Mouse (Mus musculus) macrophage (primary cell): ENCODE results near the gene Ppp2r2d. TPM values are rescaled to one million over a fixed set of nuclear protein-coding genes. Genes with fewer than 3 reads are reported as not detected.

ENCODE experiments used
- H3K27ac ChIP-seq: fragments of 350-480 bp; formaldehyde crosslinking; 2 replicates; pipeline ENCODE4 v1.9.0; 2021
- H3K36me3 ChIP-seq: fragments of 350-480 bp; formaldehyde crosslinking; 2 replicates; pipeline ENCODE4 v1.9.0; 2021; ENCODE audit errors: inconsistent target
- H3K4me3 ChIP-seq: fragments of 350-480 bp; formaldehyde crosslinking; 2 replicates; pipeline ENCODE4 v1.9.0; 2021; ENCODE audit errors: inconsistent target
- H3K79me2 ChIP-seq: fragments of 350-480 bp; formaldehyde crosslinking; 2 replicates; pipeline ENCODE4 v1.9.0; 2021; ENCODE audit errors: inconsistent target
- WGBS: methylation state at CpG from one replicate; pipeline ENCODE4 v1.1.7; 2026; ENCODE audit warnings: inconsistent platforms; ENCODE audit not compliant: missing documents; 5-methylcytosine and 5-hydroxymethylcytosine counted together
- polyA plus RNA-seq: library from polyadenylated mRNA; stranded (reverse); fragments of 250-400 nt; gene quantifications from 3 replicates; pipeline ENCODE4 v1.2.4, GENCODE M21; 2018; ENCODE audit warnings: inconsistent platforms

Gene Ppp2r2d
- polyA plus RNA-seq, 1 experiment from 2014 or later, result 36.7 TPM

GRCm38 (mm10) chr7:138846502-138846991, 668 bp downstream of the Ppp2r2d start:
- H3K36me3 ChIP-seq, result no peaks in the 10 kb centered on the region
- 0% methylated on average over 59 of the region's 61 CpGs for WGBS
- H3K79me2 ChIP-seq, result peaks cover 68% of the 10 kb centered on the region
- H3K27ac ChIP-seq, result no peak overlapping the region
- H3K4me3 ChIP-seq, result peak overlapping the region; percentile 61

- Histone ChIP-seq H3K79me2 (peaks cover 77% of the 10 kb centered on the region), H3K27ac (no peak overlapping the region), H3K36me3 (no peaks in the 10 kb centered on the region), H3K4me3 (peak overlapping the region; percentile 61)
- 52% methylated on average over 13 of the region's 13 CpGs for WGBS
Measured at GRCm38 (mm10) chr7:138847316-138848027, 1.6 kb downstream of the Ppp2r2d start.

GRCm38 (mm10) chr7:138848028-138848920, 2.4 kb downstream of the Ppp2r2d start:
- Histone ChIP-seq H3K79me2 (peaks cover 85% of the 10 kb centered on the region), H3K27ac (no peak overlapping the region), H3K4me3 (no peak overlapping the region), H3K36me3 (no peaks in the 10 kb centered on the region)
- WGBS, result 84% methylated on average over 7 of the region's 7 CpGs

GRCm38 (mm10) chr7:138850083-138850482, 4.2 kb downstream of the Ppp2r2d start:
- Histone ChIP-seq H3K79me2 (peaks cover 86% of the 10 kb centered on the region), H3K36me3 (no peaks in the 10 kb centered on the region), H3K27ac (no peak overlapping the region), H3K4me3 (no peak overlapping the region)

- Histone ChIP-seq H3K79me2 (peaks cover 100% of the 10 kb centered on the region), H3K4me3 (no peak overlapping the region), H3K36me3 (no peaks in the 10 kb centered on the region; the same call in 1 of the 2 replicates), H3K27ac (no peak overlapping the region)
- 93% methylated on average over 4 of the region's 4 CpGs for WGBS
Measured at GRCm38 (mm10) chr7:138853417-138854031, 7.6 kb downstream of the Ppp2r2d start.

GRCm38 (mm10) chr7:138854201-138854600, 8.3 kb downstream of the Ppp2r2d start:
- WGBS, result 100% methylated on average over 2 of the region's 2 CpGs
- Histone ChIP-seq H3K36me3 (no peaks in the 10 kb centered on the region; the same call in 1 of the 2 replicates), H3K79me2 (peaks cover 100% of the 10 kb centered on the region), H3K27ac (no peak overlapping the region), H3K4me3 (no peak overlapping the region)

- no peak overlapping the region for H3K4me3 ChIP-seq
- no peaks in the 10 kb centered on the region; the same call in 1 of the 2 replicates for H3K36me3 ChIP-seq
- peaks cover 100% of the 10 kb centered on the region for H3K79me2 ChIP-seq
- 94% methylated on average over 2 of the region's 2 CpGs for WGBS
- H3K27ac ChIP-seq, result no peak overlapping the region
Measured at GRCm38 (mm10) chr7:138856670-138857069, 10.8 kb downstream of the Ppp2r2d start.

GRCm38 (mm10) chr7:138863950-138864572, 18.2 kb downstream of the Ppp2r2d start:
- H3K36me3 ChIP-seq, result peaks cover 9% of the 10 kb centered on the region
- H3K79me2 ChIP-seq, result peaks cover 87% of the 10 kb centered on the region
- H3K27ac ChIP-seq, result no peak overlapping the region
- 97% methylated on average over 3 of the region's 3 CpGs for WGBS
- no peak overlapping the region for H3K4me3 ChIP-seq

- no peak overlapping the region for H3K4me3 ChIP-seq
- peaks cover 80% of the 10 kb centered on the region for H3K79me2 ChIP-seq
- 100% methylated on average over 1 of the region's 1 CpGs for WGBS
- H3K36me3 ChIP-seq, result peaks cover 13% of the 10 kb centered on the region
- no peak overlapping the region for H3K27ac ChIP-seq
Measured at GRCm38 (mm10) chr7:138864776-138865175, 18.9 kb downstream of the Ppp2r2d start.

GRCm38 (mm10) chr7:138867286-138867685, 21.4 kb downstream of the Ppp2r2d start:
- WGBS, result 89% methylated on average over 6 of the region's 6 CpGs

GRCm38 (mm10) chr7:138868316-138868715, 22.4 kb downstream of the Ppp2r2d start:
- peaks cover 27% of the 10 kb centered on the region for H3K36me3 ChIP-seq

More at GRCm38 (mm10) chr7:138867286-138867685, 21.4 kb downstream of the Ppp2r2d start:
- Histone ChIP-seq H3K4me3 (no peak overlapping the region), H3K36me3 (peaks cover 24% of the 10 kb centered on the region), H3K27ac (no peak overlapping the region), H3K79me2 (peaks cover 55% of the 10 kb centered on the region)

GRCm38 (mm10) chr7:138872956-138873355, 27.1 kb downstream of the Ppp2r2d start:
- Histone ChIP-seq H3K4me3 (no peak overlapping the region), H3K27ac (no peak overlapping the region), H3K79me2 (no peaks in the 10 kb centered on the region; the same call in 1 of the 2 replicates), H3K36me3 (peaks cover 74% of the 10 kb centered on the region)
- 97% methylated on average over 3 of the region's 3 CpGs for WGBS

More at GRCm38 (mm10) chr7:138868316-138868715, 22.4 kb downstream of the Ppp2r2d start:
- H3K79me2 ChIP-seq, result peaks cover 45% of the 10 kb centered on the region
- H3K27ac ChIP-seq, result no peak overlapping the region
- no peak overlapping the region for H3K4me3 ChIP-seq
- 93% methylated on average over 4 of the region's 4 CpGs for WGBS

GRCm38 (mm10) chr7:138875031-138875430, 29.2 kb downstream of the Ppp2r2d start:
- no peak overlapping the region for H3K4me3 ChIP-seq
- no peak overlapping the region for H3K27ac ChIP-seq
- peaks cover 82% of the 10 kb centered on the region for H3K36me3 ChIP-seq
- WGBS, result 69% methylated on average over 3 of the region's 3 CpGs
- no peaks in the 10 kb centered on the region for H3K79me2 ChIP-seq

GRCm38 (mm10) chr7:138883724-138884123, 37.8 kb downstream of the Ppp2r2d start:
- H3K36me3 ChIP-seq, result peaks cover 40% of the 10 kb centered on the region
- WGBS, result 97% methylated on average over 3 of the region's 3 CpGs
- H3K27ac ChIP-seq, result no peak overlapping the region

More at GRCm38 (mm10) chr7:138883724-138884123, 37.8 kb downstream of the Ppp2r2d start:
- Histone ChIP-seq H3K4me3 (no peak overlapping the region), H3K79me2 (no peaks in the 10 kb centered on the region)
